Mouse (Mus musculus) cerebral cortex, adult 2 months (tissue): ENCODE data around the gene Memo1.

Experiments used
- WGBS: fragments of 180-500 bp; shearing (Covaris S2); methylation state at CpG from one replicate; pipeline ENCODE4 v1.1.7; 2018; 5-methylcytosine and 5-hydroxymethylcytosine counted together

The Memo1 gene

DNA sequence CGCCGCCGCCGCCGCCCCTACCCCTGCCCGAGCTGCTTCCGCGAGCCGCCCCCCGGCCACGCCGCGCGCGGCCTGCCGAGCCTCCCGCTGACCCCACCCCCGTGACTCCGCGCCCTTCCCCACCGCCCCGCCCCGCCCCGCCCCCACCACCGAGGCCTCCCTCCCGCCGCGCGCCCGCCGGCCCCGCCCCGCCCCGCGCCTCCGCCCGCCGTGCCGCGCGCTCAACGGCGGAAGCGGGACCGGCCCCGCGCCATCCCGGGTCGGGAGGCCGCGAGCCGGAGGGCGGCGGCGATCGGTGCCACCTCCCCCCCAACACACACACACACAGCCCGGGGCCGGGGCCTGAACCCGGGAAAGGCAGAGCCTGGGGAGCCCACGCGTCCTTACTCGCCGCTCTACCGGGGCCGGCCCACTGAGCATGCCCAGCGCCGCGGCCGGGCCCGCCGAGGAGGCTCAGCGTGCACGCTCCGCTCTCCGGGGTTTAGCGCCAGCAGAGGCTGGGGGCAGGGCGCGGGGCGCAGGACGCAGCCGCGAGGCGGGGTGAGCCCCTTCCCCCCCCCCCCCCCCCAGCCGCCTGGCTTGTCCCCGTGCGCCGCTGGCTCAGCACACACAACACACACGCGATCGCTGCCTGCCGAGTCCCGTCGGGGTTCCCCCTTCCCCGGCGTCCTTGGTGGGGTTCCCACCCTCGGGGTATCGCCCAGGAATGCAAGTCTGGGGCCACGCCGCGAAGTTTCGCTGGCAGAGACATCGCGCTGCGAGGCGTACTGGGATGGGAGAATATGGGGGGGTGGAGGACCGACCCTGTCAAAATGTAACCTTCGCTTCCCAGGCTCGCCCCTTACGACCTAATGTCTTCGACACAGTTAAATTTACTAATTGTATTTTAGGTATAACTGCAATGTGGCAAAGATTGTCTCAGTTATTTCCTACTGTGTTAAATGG, at the start of gene Memo1:
Gene Memo1, minus strand, starts transcription at position 496 of the 945 bp plus-strand sequence.
- 2% methylated on average over 79 of the region's 110 CpGs for WGBS

DNA sequence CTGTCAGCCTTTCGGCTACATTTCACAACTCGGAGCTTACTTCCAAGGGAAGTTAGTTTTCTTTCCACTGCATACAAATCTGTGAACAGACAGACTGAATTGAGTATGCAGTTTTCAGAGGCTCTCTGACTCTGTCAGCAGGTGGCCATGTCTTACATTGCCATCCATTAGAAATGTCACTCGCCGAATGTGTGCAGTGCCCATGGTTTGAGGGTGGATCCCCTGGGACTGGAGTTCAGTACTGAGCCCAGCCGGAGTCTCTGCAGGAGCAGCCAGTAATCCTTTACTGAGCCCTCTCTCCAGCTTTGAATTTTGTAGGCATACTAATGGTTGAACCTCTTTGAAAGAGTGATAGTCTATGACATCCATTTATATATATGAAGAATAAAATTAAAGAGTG, 45.8 kb upstream of the Memo1 start:
- 19% methylated on average over 5 of the region's 5 CpGs for WGBS

DNA sequence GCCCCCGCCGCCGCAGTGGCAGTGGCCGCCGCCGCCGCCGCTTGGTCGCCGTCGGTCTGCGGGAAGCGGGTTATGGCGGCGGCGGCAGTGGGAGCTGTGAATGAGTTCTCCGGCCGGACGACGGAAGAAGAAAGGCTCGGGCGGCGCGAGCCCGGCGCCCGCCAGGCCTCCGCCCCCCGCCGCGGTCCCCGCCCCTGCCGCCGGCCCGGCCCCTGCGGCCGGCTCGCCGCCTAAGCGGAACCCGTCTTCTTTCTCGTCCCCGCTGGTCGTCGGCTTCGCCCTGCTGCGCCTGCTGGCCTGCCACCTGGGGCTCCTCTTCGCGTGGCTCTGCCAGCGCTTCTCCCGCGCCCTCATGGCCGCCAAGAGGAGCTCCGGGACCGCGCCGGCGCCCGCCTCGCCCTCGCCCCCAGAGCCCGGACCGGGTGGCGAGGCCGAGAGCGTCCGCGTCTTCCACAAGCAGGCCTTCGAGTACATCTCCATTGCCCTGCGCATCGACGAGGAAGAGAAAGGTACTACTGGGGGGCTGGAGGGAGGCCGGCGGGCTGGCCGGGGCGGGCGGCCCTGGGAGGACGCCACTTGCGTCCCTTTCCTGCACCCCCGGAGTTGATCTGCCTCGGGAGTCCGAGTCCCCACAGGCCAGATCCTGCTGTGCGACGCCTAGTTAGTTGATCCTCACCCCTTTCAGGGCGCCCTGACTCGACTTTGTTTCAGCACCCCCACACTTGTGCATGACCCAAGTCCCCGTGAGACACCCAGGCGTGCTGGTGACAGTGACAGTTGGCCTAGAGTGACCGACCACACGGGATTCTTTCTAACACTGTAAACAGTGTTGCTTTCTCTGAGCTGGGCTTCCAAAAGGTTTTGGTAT, 43.9 kb upstream of the Memo1 start, which contains the start of gene Spast:
Gene Spast, plus strand, starts transcription at position 51 of the 868 bp plus-strand sequence.
- under 1% methylated on average over 88 of the region's 90 CpGs for WGBS

DNA sequence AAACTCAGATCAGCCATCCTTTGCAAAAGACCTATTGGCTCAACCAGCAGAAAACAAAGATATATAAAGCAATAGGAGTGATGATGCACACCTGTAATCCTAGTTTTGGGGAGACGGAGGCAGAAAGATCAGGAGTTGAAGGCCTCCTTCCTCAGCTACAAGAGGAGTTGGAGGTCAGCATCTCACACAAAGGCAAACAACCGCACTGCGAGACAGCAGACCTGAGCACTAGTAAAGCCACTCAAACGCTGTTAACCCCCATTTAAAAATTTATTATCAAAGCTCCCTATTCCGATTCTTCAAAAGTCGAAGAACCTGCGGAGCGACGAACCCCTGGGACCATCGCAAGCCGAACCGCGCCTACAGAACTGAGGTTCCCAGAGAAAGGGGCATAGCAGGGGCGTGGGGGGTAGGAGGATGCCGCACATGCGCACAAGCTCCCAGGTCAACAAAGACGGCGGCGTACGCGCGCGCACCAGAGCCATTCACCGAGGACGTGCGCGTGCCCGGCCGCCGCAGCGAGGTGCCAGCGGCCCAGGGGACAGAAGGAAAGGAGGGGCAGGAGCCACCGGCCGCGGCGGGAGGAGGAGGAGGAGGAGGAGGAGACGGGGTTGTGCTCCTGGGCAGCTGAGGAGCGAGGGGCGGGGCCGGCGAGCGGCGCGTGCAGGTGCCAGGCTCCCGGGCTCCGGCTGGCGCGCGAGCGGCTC, 43.1 kb upstream of the Memo1 start:
- WGBS, result under 1% methylated on average over 49 of the region's 50 CpGs

DNA sequence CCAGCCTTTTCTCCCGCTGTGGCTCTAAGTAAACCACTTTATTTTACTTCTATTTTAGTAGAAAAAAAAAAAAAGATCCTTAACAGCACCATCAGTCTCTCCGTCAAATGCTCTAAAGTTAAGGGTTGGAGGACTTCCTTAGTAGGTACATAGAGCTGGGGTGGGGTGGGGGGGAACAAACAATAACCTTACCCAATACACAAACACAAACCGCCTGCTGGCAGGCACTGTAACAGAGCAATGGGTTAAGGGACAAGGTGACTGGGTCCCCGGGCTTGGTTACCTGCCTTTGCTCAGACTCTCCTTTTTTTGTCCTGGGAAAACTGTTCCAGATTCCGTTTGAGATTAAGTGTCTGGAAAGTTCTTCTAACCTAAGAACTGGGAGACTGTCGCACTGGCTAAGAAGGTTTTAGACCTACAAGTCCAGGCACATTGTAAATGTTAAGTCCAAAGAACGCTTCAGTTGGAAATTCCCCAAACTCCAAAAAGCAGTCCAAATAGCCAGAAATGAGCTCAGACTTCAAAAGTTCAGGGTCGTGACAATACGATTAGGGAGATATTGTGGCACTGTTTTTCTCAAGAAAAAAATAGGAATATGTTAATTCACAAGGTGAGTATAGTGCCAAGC, 35.8 kb upstream of the Memo1 start:
- 80% methylated on average over 9 of the region's 9 CpGs for WGBS

DNA sequence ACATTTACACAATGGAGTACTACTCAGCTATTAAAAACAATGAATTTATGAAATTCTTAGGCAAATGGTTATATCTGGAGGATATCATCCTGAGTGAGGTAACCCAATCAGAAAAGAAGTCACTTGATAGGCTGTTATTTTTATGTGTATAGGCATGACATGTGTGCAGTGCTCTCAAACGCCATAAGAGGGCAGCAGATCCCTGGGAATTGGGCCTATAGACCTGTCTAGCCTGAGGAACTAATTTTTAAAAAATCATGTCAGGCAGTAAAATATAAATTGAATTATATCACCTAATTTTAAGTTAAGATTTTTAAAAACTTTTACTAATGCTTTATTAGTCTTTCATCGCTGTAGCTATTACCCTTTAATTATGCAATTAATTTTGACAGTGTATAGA, 32.8 kb upstream of the Memo1 start:
- 56% methylated on average over 2 of the region's 2 CpGs for WGBS

DNA sequence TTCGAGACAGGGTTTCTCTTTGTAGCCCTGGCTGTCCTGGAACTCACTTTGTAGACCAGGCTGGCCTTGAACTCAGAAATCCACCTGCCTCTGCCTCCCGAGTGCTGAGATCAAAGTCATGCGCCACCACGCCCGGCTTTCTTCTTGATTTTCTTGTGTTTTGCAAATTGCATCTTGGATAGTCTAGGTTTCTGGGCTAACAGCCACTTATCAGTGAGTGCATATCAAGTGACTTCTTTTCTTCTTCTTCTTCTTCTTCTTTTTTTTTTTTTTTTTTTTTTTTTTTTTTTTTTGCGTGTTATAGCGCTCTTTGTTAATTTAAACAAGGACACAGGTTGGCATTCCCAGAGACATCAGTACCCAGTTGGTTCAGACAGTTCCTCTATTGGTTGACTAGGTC, 31.9 kb upstream of the Memo1 start:
- WGBS, result 90% methylated on average over 7 of the region's 7 CpGs

DNA sequence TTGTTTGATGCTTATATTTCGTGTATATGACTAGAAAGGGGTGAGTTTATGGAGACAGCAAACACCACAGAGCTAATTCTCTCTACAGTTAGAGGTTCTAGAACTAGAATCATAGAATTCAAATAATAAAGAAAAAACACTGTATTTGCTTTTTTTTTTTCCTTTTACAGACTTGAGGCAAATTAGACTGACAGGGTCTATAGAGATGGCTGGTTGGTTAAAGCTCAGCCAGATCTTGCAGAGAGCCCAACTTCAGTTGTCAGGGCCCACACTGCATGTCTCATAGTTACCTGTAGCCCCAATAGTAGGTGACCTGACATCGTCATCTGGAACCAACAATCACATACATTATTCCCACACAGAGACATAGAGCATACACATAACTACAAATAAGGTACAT, 28.5 kb upstream of the Memo1 start, which contains the start of gene Dpy30:
Gene Dpy30, minus strand, starts transcription at position 101 of the 400 bp plus-strand sequence.
- 89% methylated on average over 2 of the region's 2 CpGs for WGBS

DNA sequence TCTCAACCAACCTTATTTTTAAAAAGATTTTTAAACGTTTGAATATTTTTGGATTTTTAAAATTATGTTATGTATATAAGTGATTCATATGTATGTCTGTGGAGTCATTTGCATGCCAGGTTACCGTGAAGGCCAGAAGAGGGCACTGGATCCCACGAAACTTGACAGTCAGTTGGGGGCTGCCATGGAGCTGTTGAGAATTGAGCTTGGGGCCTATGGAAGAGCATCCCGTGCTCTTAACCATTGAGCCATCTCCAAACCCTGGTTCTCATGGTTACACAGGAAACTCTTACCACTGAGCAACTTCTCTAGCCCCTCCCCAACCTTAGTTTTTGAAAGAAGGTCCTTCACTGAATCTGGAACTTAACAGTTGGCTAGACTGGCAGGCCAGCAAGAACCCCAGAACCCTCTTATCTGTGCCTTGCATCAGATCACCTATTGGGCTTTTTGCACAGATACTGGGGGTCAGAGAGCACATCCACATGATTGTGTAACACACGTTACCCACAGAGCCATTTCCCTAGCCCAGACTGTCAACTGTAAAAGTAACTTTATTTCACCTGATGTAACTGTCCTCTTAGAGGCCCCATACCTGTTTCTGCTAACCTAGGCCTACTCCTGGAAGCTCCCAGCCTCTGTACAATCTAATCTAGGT, 27.2 kb upstream of the Memo1 start:
- 55% methylated on average over 5 of the region's 5 CpGs for WGBS

DNA sequence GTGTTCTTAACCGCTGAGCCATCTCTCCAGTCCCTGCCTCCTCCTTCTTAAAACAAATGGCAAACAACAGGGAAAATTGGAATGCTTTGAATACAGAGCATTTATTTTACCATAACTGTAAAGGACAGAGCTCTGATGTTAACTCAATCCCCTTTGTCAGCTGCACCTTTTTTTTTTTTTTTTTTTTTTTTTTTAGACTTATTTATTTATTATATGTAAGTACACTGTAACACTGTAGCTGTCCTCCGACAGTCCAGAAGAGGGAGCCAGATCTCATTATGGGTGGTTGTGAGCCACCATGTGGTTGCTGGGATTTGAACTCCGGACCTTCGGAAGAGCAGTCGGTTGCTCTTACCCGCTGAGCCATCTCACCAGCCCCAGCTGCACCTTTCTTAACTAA, 23.4 kb upstream of the Memo1 start:
- 96% methylated on average over 6 of the region's 6 CpGs for WGBS

DNA sequence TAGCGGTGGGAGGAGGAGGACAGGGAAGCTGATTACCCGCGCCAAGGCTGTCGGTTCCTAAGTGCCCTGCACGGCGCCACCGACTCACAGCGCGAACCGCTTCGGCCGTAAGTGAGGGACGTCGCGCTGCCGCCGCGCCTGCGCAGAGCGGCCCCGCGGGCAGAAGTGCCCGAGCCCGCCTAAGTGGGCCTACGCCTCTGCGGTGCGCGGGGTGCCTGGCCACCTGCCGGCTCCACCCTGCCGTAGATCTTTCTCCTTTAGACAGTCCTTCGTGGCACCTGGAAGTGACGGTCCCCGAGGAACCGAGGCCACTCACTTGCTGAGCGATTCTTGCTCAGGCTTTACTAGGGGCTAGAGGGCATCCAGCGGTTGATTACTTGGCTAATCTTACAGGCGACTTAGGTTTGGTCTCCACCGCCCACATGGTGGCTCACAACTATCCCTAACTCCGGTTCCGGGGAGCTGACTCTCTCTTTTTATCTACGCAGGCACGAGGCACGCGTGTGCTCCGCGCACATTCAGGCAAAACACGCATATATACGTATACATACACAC, 21.1 kb upstream of the Memo1 start:
- under 1% methylated on average over 48 of the region's 48 CpGs for WGBS

DNA sequence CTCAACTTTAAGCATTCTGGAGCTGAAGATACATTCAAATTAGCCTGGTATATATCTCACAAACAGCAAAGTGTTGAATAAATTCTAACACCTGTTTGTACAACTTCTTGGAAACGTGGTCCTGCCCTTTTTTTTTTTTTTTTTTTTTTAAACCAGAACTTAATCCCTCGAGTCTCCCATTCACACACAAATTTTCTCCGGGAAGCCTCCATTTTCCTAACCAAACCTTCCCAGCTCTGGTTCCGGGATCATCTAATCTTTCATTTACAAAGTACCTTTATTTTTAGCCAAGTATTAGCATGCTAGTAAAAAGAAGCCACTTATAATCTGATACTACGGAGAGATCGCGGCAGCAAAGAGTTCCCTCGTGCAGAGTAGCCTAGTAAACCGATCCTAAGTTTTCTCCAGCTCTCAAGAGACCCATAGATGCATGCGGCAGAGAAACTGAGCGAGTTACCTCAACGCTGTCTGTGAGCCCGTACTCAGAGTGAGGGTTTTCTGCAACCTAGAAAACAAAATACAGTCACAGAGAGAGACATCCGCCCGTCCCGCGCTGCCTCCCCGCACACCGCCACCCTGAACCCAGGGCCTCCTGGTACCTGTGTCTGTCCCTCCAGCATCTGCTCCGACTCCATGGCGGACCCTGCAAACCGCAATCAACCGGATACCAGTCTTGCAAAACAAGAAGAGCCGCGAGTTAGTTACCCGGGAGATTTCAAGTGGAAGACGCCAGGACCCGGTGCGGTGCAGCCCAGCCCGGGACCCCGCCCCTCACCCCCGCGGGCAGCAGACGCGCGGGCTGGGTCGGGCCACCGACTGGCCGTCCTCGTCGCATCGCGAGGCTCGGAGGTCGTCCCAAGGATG, 20.4 kb upstream of the Memo1 start:
- under 1% methylated on average over 45 of the region's 45 CpGs for WGBS

DNA sequence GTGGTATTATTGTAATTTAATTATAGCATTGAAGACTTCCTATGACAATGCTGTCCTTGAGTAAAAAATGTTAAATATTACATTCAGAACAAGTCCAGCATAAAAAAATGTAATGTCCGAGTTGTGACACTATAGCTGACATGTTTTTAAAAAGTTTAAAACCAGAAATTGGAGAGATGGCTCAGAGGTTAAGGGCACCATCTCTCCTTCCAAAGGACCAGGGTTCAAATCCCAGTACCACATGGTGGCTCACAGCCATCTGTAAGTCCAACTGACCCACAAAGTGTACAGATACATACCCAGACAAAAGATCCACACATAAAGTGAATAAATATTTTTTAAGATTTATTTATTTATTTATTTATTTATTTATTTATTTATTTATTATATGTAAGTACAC, 10.7 kb upstream of the Memo1 start:
- 96% methylated on average over 1 of the region's 1 CpGs for WGBS

DNA sequence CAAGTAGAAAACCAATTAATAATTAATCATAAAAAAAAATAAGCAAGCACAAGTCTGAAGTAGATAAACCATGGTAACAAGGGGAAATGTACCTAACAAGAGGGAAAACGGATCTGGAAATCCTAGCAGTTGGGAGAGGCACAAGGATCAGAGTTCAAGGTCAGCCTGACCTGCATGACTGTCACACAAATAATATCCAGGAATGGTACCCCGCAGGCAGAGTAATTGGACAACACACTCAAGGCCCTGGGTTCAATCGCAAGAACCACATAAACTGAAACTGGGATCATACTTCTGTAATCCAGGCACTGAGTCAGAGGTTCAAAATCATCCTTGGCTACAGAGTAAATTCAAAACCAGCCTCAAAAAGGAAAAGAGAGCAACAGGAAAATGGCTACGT, 10.3 kb upstream of the Memo1 start:
- 87% methylated on average over 4 of the region's 4 CpGs for WGBS

DNA sequence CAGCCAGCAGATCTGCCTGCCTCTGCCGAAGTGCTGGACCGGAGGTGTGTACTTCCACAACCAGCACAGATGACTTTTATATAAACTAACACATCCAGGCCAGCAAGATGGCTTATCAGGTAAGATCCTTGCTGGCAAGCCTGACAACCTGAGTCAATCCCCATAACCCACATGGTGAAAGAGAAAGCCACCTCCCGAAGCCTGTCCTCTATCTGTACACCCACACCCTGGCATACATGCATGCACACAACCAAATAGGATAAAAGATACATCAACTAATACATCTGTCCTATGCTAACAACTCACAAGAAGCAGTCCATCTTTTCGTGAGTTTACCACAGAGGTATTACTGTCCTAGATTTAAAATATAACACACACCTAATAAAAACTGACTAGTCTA, 8.7 kb upstream of the Memo1 start:
- WGBS, result 69% methylated on average over 4 of the region's 4 CpGs

DNA sequence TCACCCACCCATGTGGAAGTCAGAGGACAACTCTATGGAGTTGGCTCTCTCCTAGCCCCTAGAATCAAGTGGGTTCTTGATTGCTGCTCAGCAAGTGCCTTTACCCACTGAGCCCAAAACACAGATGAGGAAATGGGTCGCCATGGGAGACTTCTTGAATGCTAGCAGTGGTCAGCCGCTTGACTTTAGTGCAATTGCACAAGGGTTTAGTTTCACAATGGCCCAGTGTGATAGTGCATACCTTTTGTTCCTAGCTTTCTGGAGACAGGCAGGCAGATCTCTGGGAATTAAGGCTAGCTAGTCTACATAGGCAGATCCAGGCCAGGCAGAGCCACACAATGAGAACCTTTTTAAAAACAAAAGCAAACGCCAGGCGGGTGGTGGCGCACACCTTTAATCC, 4.8 kb upstream of the Memo1 start:
- WGBS, result 92% methylated on average over 5 of the region's 5 CpGs

DNA sequence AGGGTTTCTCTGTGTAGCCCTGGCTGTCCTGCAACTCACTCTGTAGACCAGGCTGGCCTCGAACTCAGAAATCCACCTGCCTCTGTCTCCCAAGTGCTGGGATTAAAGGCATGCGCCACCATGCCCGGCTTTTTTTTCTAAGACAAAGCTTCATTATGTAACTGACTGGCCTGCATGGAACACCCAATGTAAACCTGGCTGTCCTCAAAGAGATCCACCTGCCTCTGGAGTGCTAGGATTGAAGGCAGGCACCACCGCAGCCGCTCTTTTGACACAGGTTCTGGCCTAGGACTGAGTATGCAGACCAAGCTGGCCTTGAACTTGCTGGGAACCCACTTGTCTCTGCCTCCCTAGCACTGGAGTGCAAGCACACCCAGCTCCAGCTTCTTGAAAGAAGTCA, 1.7 kb upstream of the Memo1 start:
- WGBS, result 88% methylated on average over 5 of the region's 5 CpGs

DNA sequence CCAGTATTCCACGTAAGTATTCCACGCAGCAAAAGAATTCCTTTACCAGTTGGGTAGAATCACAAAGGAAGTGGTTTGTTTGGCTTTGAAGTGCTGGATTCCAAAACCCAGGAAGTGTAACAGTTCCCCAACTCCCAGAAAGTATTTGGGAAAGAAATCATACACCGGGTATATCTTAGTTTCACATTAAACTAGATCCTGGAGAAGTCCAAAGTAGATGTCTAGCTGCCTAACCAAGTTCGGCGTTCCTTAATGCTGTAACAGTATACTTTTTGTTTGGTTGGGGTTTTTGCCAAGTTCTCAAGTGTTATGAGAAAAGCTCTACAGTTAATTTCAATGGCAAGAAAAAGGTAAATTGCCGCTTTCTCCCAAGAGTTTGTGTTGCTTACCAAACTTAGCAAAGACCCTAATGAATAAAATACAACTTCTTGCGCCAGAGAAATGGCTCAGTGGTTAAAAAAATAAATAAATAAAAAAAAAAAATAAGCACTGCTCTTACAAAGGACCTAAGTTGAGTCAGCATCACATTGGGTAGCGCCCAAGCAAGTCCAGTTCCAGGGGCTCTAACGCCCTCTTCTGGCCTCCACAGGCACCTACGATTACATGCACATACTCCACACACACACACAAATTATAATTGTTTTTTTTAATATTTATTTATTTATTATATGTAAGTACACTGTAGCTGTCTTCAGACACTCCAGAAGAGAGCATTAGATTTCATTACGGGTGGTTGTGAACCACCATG, 929 bp upstream of the Memo1 start:
- 32% methylated on average over 11 of the region's 11 CpGs for WGBS
